Mouse (Mus musculus): ENCODE results near the gene Gde1. TPM values are rescaled to one million over a fixed set of nuclear protein-coding genes. Genes with fewer than 3 reads are reported as not detected.

The Gde1 gene
- polyA plus RNA-seq, 1 experiment from 2014 or later = 64.9 TPM

- no peak for DNase-seq (ENCODE audit: low spot score)
- H3K27me3 ChIP-seq (ENCODE audit: low read depth, poor library complexity, severe bottlenecking) = no peaks in the 10 kb centered on the region
- H3K27ac ChIP-seq = no peak overlapping the region
- H3K4me1 ChIP-seq = no peaks in the 10 kb centered on the region
- no peaks in the 10 kb centered on the region for H3K9me3 ChIP-seq (replicated peaks)
- 86% methylated on average over 4 of the region's 4 CpGs for WGBS
- peaks cover 61% of the 10 kb centered on the region for H3K36me3 ChIP-seq
- no peak overlapping the region for H3K4me3 ChIP-seq
Observed at GRCm38 (mm10) chr7:118697168-118697567, 8.4 kb downstream of the Gde1 start.

- Histone ChIP-seq H3K4me1 (no peaks in the 10 kb centered on the region), H3K27ac (no peak overlapping the region), H3K27me3 (ENCODE audit: low read depth, poor library complexity, severe bottlenecking) (no peaks in the 10 kb centered on the region), H3K9me3 (replicated peaks) (no peaks in the 10 kb centered on the region), H3K4me3 (no peak overlapping the region), H3K36me3 (peaks cover 70% of the 10 kb centered on the region)
- 96% methylated on average over 6 of the region's 6 CpGs for WGBS
- no peak for DNase-seq (ENCODE audit: low spot score)
Observed at GRCm38 (mm10) chr7:118696146-118696545, 9.4 kb downstream of the Gde1 start.

GRCm38 (mm10) chr7:118691287-118691686 lies 14.3 kb downstream of the Gde1 start:
- H3K27ac ChIP-seq = no peak overlapping the region
- H3K9me3 ChIP-seq (replicated peaks) = no peaks in the 10 kb centered on the region
- H3K4me3 ChIP-seq = no peak overlapping the region
- no peaks in the 10 kb centered on the region for H3K27me3 ChIP-seq (ENCODE audit: low read depth, poor library complexity, severe bottlenecking)
- 91% methylated on average over 2 of the region's 2 CpGs for WGBS
- no peak for DNase-seq (ENCODE audit: low spot score)
- no peaks in the 10 kb centered on the region for H3K4me1 ChIP-seq
- H3K36me3 ChIP-seq = peaks cover 90% of the 10 kb centered on the region

- Histone ChIP-seq H3K27ac (no peak overlapping the region), H3K36me3 (peaks cover 70% of the 10 kb centered on the region), H3K4me1 (no peaks in the 10 kb centered on the region), H3K4me3 (no peak overlapping the region), H3K9me3 (replicated peaks) (no peaks in the 10 kb centered on the region), H3K27me3 (ENCODE audit: low read depth, poor library complexity, severe bottlenecking) (no peaks in the 10 kb centered on the region)
- WGBS = 92% methylated on average over 7 of the region's 7 CpGs
- DNase-seq (ENCODE audit: low spot score) = no peak
Observed at GRCm38 (mm10) chr7:118689088-118689487, 16.5 kb downstream of the Gde1 start.

- H3K4me3 ChIP-seq = no peak overlapping the region
- no peak overlapping the region for H3K27ac ChIP-seq
- no peaks in the 10 kb centered on the region for H3K27me3 ChIP-seq (ENCODE audit: low read depth, poor library complexity, severe bottlenecking)
- DNase-seq (ENCODE audit: low spot score) = peak; percentile 86
- H3K4me1 ChIP-seq = no peaks in the 10 kb centered on the region
- no peaks in the 10 kb centered on the region for H3K9me3 ChIP-seq (replicated peaks)
- H3K36me3 ChIP-seq = peaks cover 63% of the 10 kb centered on the region
- WGBS = 27% methylated on average over 5 of the region's 5 CpGs
Observed at GRCm38 (mm10) chr7:118688199-118688598, 17.4 kb downstream of the Gde1 start.

GRCm38 (mm10) chr7:118676826-118677225 lies 28.8 kb downstream of the Gde1 start:
- Histone ChIP-seq H3K36me3 (no peaks in the 10 kb centered on the region), H3K4me3 (no peak overlapping the region), H3K9me3 (replicated peaks) (no peaks in the 10 kb centered on the region), H3K27me3 (ENCODE audit: low read depth, poor library complexity, severe bottlenecking) (no peaks in the 10 kb centered on the region), H3K4me1 (no peaks in the 10 kb centered on the region), H3K27ac (no peak overlapping the region)
- DNase-seq (ENCODE audit: low spot score) = no peak
- WGBS = 92% methylated on average over 4 of the region's 4 CpGs

GRCm38 (mm10) chr7:118670142-118670541 lies 35.4 kb downstream of the Gde1 start:
- Histone ChIP-seq H3K27me3 (ENCODE audit: low read depth, poor library complexity, severe bottlenecking) (no peaks in the 10 kb centered on the region), H3K4me1 (no peaks in the 10 kb centered on the region), H3K27ac (no peak overlapping the region), H3K9me3 (replicated peaks) (no peaks in the 10 kb centered on the region), H3K36me3 (no peaks in the 10 kb centered on the region), H3K4me3 (no peak overlapping the region)
- 57% methylated on average over 4 of the region's 4 CpGs for WGBS
- no peak for DNase-seq (ENCODE audit: low spot score)

- Histone ChIP-seq H3K27ac (no peak overlapping the region), H3K4me3 (no peak overlapping the region), H3K9me3 (replicated peaks) (no peaks in the 10 kb centered on the region), H3K36me3 (no peaks in the 10 kb centered on the region), H3K4me1 (no peaks in the 10 kb centered on the region), H3K27me3 (ENCODE audit: low read depth, poor library complexity, severe bottlenecking) (no peaks in the 10 kb centered on the region)
- DNase-seq (ENCODE audit: low spot score) = no peak
- WGBS = 95% methylated on average over 2 of the region's 2 CpGs
Observed at GRCm38 (mm10) chr7:118667773-118668172, 37.8 kb downstream of the Gde1 start.

- WGBS = 64% methylated on average over 6 of the region's 6 CpGs
- Histone ChIP-seq H3K4me1 (no peaks in the 10 kb centered on the region; the same call in none of the 2 replicates), H3K27me3 (ENCODE audit: low read depth, poor library complexity, severe bottlenecking) (no peaks in the 10 kb centered on the region), H3K27ac (no peak overlapping the region), H3K36me3 (no peaks in the 10 kb centered on the region), H3K9me3 (replicated peaks) (no peaks in the 10 kb centered on the region), H3K4me3 (no peak overlapping the region)
- DNase-seq (ENCODE audit: low spot score) = no peak
Observed at GRCm38 (mm10) chr7:118656730-118657129, 48.8 kb downstream of the Gde1 start.

- WGBS = 87% methylated on average over 6 of the region's 6 CpGs
- no peaks in the 10 kb centered on the region for H3K36me3 ChIP-seq
- no peak for DNase-seq (ENCODE audit: low spot score)
Observed at GRCm38 (mm10) chr7:118652572-118653295, 52.8 kb downstream of the Gde1 start.

GRCm38 (mm10) chr7:118650891-118651290 lies 54.7 kb downstream of the Gde1 start:
- H3K36me3 ChIP-seq = no peaks in the 10 kb centered on the region
- DNase-seq (ENCODE audit: low spot score) = no peak
- H3K4me3 ChIP-seq = no peak overlapping the region

More at GRCm38 (mm10) chr7:118652572-118653295, 52.8 kb downstream of the Gde1 start:
- Histone ChIP-seq H3K4me1 (no peaks in the 10 kb centered on the region; the same call in none of the 2 replicates), H3K27me3 (ENCODE audit: low read depth, poor library complexity, severe bottlenecking) (no peaks in the 10 kb centered on the region), H3K27ac (no peak overlapping the region), H3K4me3 (no peak overlapping the region), H3K9me3 (replicated peaks) (no peaks in the 10 kb centered on the region)

GRCm38 (mm10) chr7:118650119-118650518 lies 55.5 kb downstream of the Gde1 start:
- Histone ChIP-seq H3K9me3 (replicated peaks) (no peaks in the 10 kb centered on the region), H3K27ac (no peak overlapping the region), H3K4me1 (no peaks in the 10 kb centered on the region; the same call in 1 of the 2 replicates), H3K4me3 (no peak overlapping the region), H3K27me3 (ENCODE audit: low read depth, poor library complexity, severe bottlenecking) (no peaks in the 10 kb centered on the region), H3K36me3 (no peaks in the 10 kb centered on the region)
- WGBS = 86% methylated on average over 4 of the region's 4 CpGs
- DNase-seq (ENCODE audit: low spot score) = no peak

More at GRCm38 (mm10) chr7:118650891-118651290, 54.7 kb downstream of the Gde1 start:
- Histone ChIP-seq H3K27me3 (ENCODE audit: low read depth, poor library complexity, severe bottlenecking) (no peaks in the 10 kb centered on the region), H3K9me3 (replicated peaks) (no peaks in the 10 kb centered on the region), H3K27ac (no peak overlapping the region), H3K4me1 (no peaks in the 10 kb centered on the region; the same call in 1 of the 2 replicates)
- 90% methylated on average over 1 of the region's 1 CpGs for WGBS

- H3K4me1 ChIP-seq = no peaks in the 10 kb centered on the region; the same call in 1 of the 2 replicates
- 87% methylated on average over 7 of the region's 7 CpGs for WGBS
- H3K9me3 ChIP-seq (replicated peaks) = no peaks in the 10 kb centered on the region
- H3K27ac ChIP-seq = no peak overlapping the region
- DNase-seq (ENCODE audit: low spot score) = no peak
- no peaks in the 10 kb centered on the region for H3K27me3 ChIP-seq (ENCODE audit: low read depth, poor library complexity, severe bottlenecking)
- no peaks in the 10 kb centered on the region for H3K36me3 ChIP-seq
- no peak overlapping the region for H3K4me3 ChIP-seq
Observed at GRCm38 (mm10) chr7:118649328-118649727, 56.2 kb downstream of the Gde1 start.

Measured in limb, embryonic 10.5 days (tissue).